Mouse (Mus musculus): ENCODE measurements at regions not wholly inside any gene's neighbourhood (a gene's known extent, or its start where the extent isn't known, plus 50 kb on each side); places are given as distances from the start of the nearest gene placed in this dataset.

DNA sequence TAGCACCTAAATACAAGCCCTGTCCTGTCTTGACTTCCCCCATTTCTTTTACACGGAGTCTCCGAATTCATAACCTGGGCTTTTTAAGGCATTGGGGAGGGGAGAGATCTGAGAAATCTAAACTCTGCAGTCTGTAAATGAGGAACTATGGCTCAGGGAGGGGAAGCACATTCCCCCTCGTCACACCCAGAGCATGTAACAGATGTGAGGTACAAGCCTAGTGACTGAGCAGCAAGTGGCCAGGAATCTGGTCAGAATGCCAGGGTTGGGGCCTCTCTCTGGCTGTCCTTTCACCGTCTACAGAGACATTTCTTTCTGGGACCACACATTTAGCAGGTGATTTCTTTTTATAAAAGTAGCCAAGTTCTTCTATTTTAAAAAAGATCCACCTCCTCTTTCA, 289.4 kb downstream of the Gm826 start:
- no peak for TF ChIP-seq POLR2A (IDR thresholded peaks at IDR 0.05; ENCODE audit: insufficient read depth, low read depth, low read length)
- no peak for TF ChIP-seq EP300 (IDR thresholded peaks at IDR 0.05; ENCODE audit: insufficient read depth, low read depth, low read length)
- TF ChIP-seq CTCF (IDR thresholded peaks at IDR 0.05): no peak

All from heart, adult 2 months (tissue).